Mouse (Mus musculus): ENCODE measurements around the gene Oas1a.

- TF ChIP-seq CTCF (IDR thresholded peaks at IDR 0.05; ENCODE audit: low read depth, low read length): no peak
- TF ChIP-seq TAL1 (conservative IDR thresholded peaks at IDR 0.05; ENCODE audit: low read depth, low read length): no peak
- no peak for TF ChIP-seq POLR2AphosphoS5 (IDR thresholded peaks at IDR 0.05; ENCODE audit: insufficient replicate concordance, low read depth, low read length)
- no peak for TF ChIP-seq GATA2 (IDR thresholded peaks at IDR 0.05; ENCODE audit: borderline replicate concordance, low read depth, low read length)
- TF ChIP-seq GATA1 (IDR thresholded peaks at IDR 0.05; ENCODE audit: borderline replicate concordance, low read length): no peak
Observed at GRCm38 (mm10) chr5:120933966-120934365, 26.6 kb upstream of the Oas1a start.

Measured in G1E (cell line).